Mouse (Mus musculus) stomach, embryonic 14.5 days (tissue): Measurements from ENCODE around the gene Ldlrad3. TPM values are rescaled to one million over a fixed set of nuclear protein-coding genes. Genes with fewer than 3 reads are reported as not detected.

Experiments used
- ATAC-seq: fragments of 200-750 bp; cut with Nextera tagmentation; 2 replicates; pipeline ENCODE4 v1.8.0; 2017; ENCODE audit warnings: low read depth, moderate TSS enrichment; ENCODE audit not compliant: insufficient number of reproducible peaks, insufficient read depth, low FRiP score
- H3K27ac ChIP-seq: fragments of 300-500 bp; sonication (generic); 2 replicates; pipeline ENCODE4 v1.5.1; 2014; ENCODE audit warnings: mild to moderate bottlenecking, low read length, moderate library complexity, mixed read lengths
- H3K27me3 ChIP-seq: fragments of 300-500 bp; sonication (generic); 2 replicates; pipeline ENCODE4 v1.6.1; 2014; ENCODE audit warnings: low read length, control low read depth, mixed read lengths; ENCODE audit not compliant: control insufficient read depth, insufficient read depth
- H3K36me3 ChIP-seq: fragments of 300-500 bp; sonication (generic); 2 replicates; pipeline ENCODE4 v1.6.1; 2014; ENCODE audit warnings: mild to moderate bottlenecking, control low read depth, low read length, moderate library complexity, mixed read lengths; ENCODE audit not compliant: control insufficient read depth, insufficient read depth
- H3K4me1 ChIP-seq: fragments of 300-500 bp; sonication (generic); 2 replicates; pipeline ENCODE4 v1.6.1; 2014; ENCODE audit warnings: low read length, control low read depth, mixed read lengths; ENCODE audit not compliant: control insufficient read depth, insufficient read depth
- H3K4me2 ChIP-seq: fragments of 300-500 bp; sonication (generic); replicated peaks from 2 replicates; pipeline ENCODE4 v1.6.1; 2014; ENCODE audit warnings: low read depth, low read length, control low read depth
- H3K4me3 ChIP-seq: fragments of 300-500 bp; sonication (generic); 2 replicates; pipeline ENCODE4 v1.5.1; 2014; ENCODE audit warnings: low read depth, low read length, control low read depth
- H3K9ac ChIP-seq: fragments of 300-500 bp; sonication (generic); replicated peaks from 2 replicates; pipeline ENCODE4 v1.6.1; 2014; ENCODE audit warnings: low read depth, mild to moderate bottlenecking, control low read depth, low read length, moderate library complexity, mixed read lengths
- H3K9me3 ChIP-seq: fragments of 300-500 bp; sonication (generic); 2 replicates; pipeline ENCODE4 v1.6.1; 2016; ENCODE audit warnings: low read depth, low read length, control low read depth; ENCODE audit not compliant: control insufficient read depth
- WGBS: fragments of 180-500 bp; shearing (Covaris S2); extraction: QIAGEN DNeasy Blood & Tissue Kit; methylation state at CpG from one replicate; pipeline ENCODE4 v1.1.7; 2014; 5-methylcytosine and 5-hydroxymethylcytosine counted together
- polyA plus RNA-seq: library from polyadenylated mRNA; unstranded; fragments of >200 nt; fragmentation: Nextera tagmentation; extraction: Ambion mirVana; gene quantifications from 2 replicates; pipeline ENCODE4 v1.2.1, GENCODE M21; 2014

Ldlrad3 gene
- polyA plus RNA-seq, 1 experiment from 2014 or later: 52.3 TPM

GRCm38 (mm10) chr2:102099261-102099660, 86.9 kb downstream of the Ldlrad3 start:
- no peak for ATAC-seq
- Histone ChIP-seq H3K27me3 (no peaks in the 10 kb centered on the region), H3K36me3 (no peaks in the 10 kb centered on the region), H3K27ac (no peak overlapping the region), H3K9ac (no peak overlapping the region), H3K9me3 (no peaks in the 10 kb centered on the region), H3K4me1 (no peaks in the 10 kb centered on the region), H3K4me2 (no peak overlapping the region), H3K4me3 (no peak overlapping the region)
- WGBS: 64% methylated on average over 4 of the region's 4 CpGs

GRCm38 (mm10) chr2:102094773-102095172, 91.4 kb downstream of the Ldlrad3 start:
- no peak overlapping the region for H3K4me3 ChIP-seq
- peaks cover 7% of the 10 kb centered on the region for H3K4me1 ChIP-seq
- H3K9ac ChIP-seq: no peak overlapping the region
- no peak overlapping the region for H3K27ac ChIP-seq
- WGBS: 75% methylated on average over 11 of the region's 11 CpGs
- no peaks in the 10 kb centered on the region for H3K36me3 ChIP-seq
- H3K9me3 ChIP-seq: no peaks in the 10 kb centered on the region
- no peak overlapping the region for H3K4me2 ChIP-seq
- ATAC-seq: no peak
- no peaks in the 10 kb centered on the region for H3K27me3 ChIP-seq

- Histone ChIP-seq H3K36me3 (no peaks in the 10 kb centered on the region), H3K27me3 (no peaks in the 10 kb centered on the region), H3K27ac (no peak overlapping the region), H3K4me3 (no peak overlapping the region), H3K9me3 (no peaks in the 10 kb centered on the region), H3K9ac (no peak overlapping the region), H3K4me2 (no peak overlapping the region), H3K4me1 (peaks cover 7% of the 10 kb centered on the region)
- 80% methylated on average over 3 of the region's 3 CpGs for WGBS
- no peak for ATAC-seq
Measured at GRCm38 (mm10) chr2:102094281-102094680, 91.9 kb downstream of the Ldlrad3 start.

- Histone ChIP-seq H3K27me3 (no peaks in the 10 kb centered on the region), H3K9ac (no peak overlapping the region), H3K4me2 (no peak overlapping the region), H3K9me3 (no peaks in the 10 kb centered on the region), H3K27ac (no peak overlapping the region), H3K36me3 (no peaks in the 10 kb centered on the region), H3K4me1 (peaks cover 7% of the 10 kb centered on the region), H3K4me3 (no peak overlapping the region)
- 79% methylated on average over 10 of the region's 10 CpGs for WGBS
- no peak for ATAC-seq
Measured at GRCm38 (mm10) chr2:102092579-102092978, 93.6 kb downstream of the Ldlrad3 start.

- no peak overlapping the region for H3K4me2 ChIP-seq
- peak; percentile 78 for ATAC-seq
- 32% methylated on average over 8 of the region's 8 CpGs for WGBS
- no peaks in the 10 kb centered on the region for H3K27me3 ChIP-seq
- peaks cover 7% of the 10 kb centered on the region for H3K4me1 ChIP-seq
- no peak overlapping the region for H3K4me3 ChIP-seq
- no peak overlapping the region for H3K9ac ChIP-seq
- no peak overlapping the region for H3K27ac ChIP-seq
- no peaks in the 10 kb centered on the region for H3K36me3 ChIP-seq
- H3K9me3 ChIP-seq: no peaks in the 10 kb centered on the region
Measured at GRCm38 (mm10) chr2:102091516-102092350, 94.5 kb downstream of the Ldlrad3 start.

- H3K27ac ChIP-seq: no peak overlapping the region
- H3K27me3 ChIP-seq: no peaks in the 10 kb centered on the region
- peaks cover 7% of the 10 kb centered on the region for H3K4me1 ChIP-seq
- no peak overlapping the region for H3K4me2 ChIP-seq
- ATAC-seq: no peak
- H3K4me3 ChIP-seq: no peak overlapping the region
- H3K36me3 ChIP-seq: no peaks in the 10 kb centered on the region
- 0 out of 2 replicates have a peak, but pooled peaks cover 7% of the 10 kb centered on the region for H3K9me3 ChIP-seq
- WGBS: 90% methylated on average over 5 of the region's 5 CpGs
- no peak overlapping the region for H3K9ac ChIP-seq
Measured at GRCm38 (mm10) chr2:102087787-102088186, 98.4 kb downstream of the Ldlrad3 start.

- Histone ChIP-seq H3K9me3 (0 out of 2 replicates have a peak, but pooled peaks cover 7% of the 10 kb centered on the region), H3K36me3 (0 out of 2 replicates have a peak, but pooled peaks cover 4% of the 10 kb centered on the region), H3K4me3 (no peak overlapping the region), H3K27me3 (no peaks in the 10 kb centered on the region), H3K4me1 (peaks cover under 1% of the 10 kb centered on the region), H3K4me2 (no peak overlapping the region), H3K9ac (no peak overlapping the region), H3K27ac (no peak overlapping the region)
- no peak for ATAC-seq
- 94% methylated on average over 23 of the region's 23 CpGs for whole genome bisulfite sequencing
Measured at GRCm38 (mm10) chr2:102086583-102086982, 99.6 kb downstream of the Ldlrad3 start.

- Histone ChIP-seq H3K36me3 (0 out of 2 replicates have a peak, but pooled peaks cover 6% of the 10 kb centered on the region), H3K9me3 (0 out of 2 replicates have a peak, but pooled peaks cover 7% of the 10 kb centered on the region), H3K27me3 (no peaks in the 10 kb centered on the region), H3K9ac (no peak overlapping the region), H3K4me1 (no peaks in the 10 kb centered on the region), H3K27ac (no peak overlapping the region), H3K4me2 (no peak overlapping the region), H3K4me3 (no peak overlapping the region)
- ATAC-seq: no peak
Measured at GRCm38 (mm10) chr2:102082782-102083181, 103.4 kb downstream of the Ldlrad3 start.
